Mouse (Mus musculus): ENCODE data around the gene Lztr1. TPM values are rescaled to one million over a fixed set of nuclear protein-coding genes. Genes with fewer than 3 reads are reported as not detected.
A peak's percentile ranks its signal among the peaks of the same experiment; 100 is the strongest.
"Not testable (repeated sequence)": the region's sequence is repeated elsewhere in the genome, so short reads cannot be mapped to it uniquely, and the experiment has no call there.

The Lztr1 gene
- total RNA-seq, 2 experiments from 2014 or later = 27.1 to 39.5 TPM

DNA sequence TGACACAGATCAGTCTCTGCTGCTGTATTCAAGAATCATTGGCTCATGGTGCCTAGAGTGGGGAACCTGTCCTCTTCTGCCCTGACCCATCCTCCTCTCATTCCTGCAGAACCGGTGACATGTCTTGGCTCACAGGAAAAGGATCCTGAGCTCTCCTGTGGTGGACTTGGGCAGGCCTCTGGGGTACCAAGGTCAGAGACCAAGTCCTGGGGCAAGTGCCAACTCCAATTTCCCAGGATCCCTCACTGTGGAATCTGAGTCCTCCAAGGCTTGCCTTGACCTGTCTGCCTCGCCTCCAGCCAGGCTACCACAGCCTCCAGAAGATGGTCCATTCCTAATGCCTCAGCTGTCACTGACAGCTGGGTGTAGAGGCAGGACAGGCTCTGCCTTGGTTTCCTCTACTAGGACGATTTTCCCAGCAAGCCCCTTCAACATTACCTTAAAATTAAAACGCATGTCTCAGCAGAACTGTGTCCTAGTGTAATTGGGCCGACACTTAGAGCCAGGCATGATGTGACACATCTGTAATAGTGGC lies 1.4 kb upstream of the Lztr1 start:
- no peak for DNase-seq

DNA sequence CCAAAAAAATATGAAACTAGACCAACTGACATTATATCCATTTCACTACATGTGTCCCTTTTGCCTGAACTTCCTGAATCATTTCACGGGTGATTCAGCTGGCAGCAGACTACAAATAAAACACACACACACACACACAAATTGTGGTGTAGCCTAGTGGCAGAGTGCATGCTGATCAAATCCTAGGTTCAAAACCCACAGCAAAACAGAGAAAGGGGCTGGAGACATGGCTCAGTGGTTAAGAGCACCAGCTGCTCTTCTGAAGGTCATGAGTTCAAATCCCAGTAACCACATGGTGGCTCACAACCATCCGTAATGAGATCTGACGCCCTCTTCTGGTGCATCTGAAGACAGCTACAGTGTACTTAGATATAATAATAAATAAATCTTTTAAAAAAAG lies 457 bp upstream of the Lztr1 start:
- DNase-seq = not testable (repeated sequence)

DNA sequence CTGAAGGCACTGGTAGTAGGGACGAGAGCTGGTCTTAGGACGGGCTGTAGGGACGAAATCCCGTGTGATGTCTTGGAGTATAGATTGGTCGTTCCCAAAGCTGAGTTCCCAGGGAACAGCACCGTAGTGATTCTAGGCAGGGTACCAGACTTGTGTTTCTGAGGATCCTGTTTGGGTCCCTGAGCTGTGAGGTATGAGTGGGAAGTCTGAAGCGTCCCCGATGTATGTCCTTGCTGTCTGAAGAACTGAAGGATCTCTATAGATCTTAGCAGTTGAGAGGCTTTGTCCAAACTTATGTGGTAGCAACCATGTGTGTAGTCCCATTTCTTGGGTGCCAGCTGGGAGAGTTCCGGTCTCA lies 731 bp downstream of the Lztr1 start:
- DNase-seq = no peak

DNA sequence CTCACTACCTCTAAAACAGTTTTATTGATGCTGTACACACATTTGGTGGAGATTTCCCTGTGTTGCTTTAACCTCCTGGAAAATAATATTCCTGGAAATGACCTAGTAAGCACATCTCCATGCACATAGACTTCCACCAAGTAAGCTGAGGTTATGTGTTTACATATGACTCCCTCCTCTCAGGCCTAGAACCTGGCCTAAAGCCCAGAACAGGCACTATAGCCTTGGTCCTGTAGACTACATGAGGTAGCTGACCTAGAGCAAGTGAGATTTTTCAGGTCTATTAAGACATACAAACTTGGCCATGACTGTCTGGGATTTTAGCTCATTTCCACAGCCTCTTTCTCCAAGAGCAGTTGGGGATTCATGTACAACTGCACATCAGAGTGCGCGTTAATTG lies 1.7 kb downstream of the Lztr1 start:
- DNase-seq = no peak

DNA sequence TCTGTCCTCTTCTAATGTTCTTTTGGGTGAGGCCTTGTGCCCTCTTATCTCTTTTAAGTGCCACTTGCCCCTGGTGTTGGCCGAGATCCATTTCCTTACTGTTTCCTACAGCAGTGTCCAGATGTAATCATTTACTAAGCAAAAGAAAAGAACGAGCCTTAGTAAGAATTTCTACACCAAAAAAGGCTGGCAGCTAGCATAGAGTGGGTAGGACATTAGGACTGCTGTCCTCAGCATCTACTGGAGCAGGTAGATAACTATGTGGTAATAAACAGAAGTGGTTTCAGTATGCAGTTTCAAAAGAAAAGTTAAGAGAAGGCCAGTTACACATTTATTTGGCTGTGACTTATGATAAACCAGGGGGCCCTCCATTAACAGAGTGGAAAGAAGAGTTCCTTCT lies 2.2 kb downstream of the Lztr1 start:
- DNase-seq = no peak

DNA sequence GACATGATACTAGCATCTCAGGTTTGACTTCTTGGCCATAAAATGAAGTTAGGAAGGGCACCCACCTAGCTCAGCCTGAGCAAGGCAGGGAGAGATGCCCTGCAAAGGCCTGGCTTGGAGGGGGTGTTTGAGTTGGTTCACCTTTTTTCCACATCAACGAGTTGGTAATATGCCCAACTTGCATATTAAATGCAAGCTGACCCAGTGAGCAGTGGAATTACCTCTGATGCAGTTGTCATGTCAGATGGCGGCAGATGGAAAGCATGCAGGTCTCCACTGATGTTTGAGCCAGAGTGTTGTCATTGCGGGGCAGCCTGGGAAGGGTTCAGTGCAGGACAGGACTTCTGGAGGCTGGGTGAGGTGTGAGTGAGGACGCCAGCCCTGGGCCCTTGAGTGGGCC lies 2.9 kb downstream of the Lztr1 start:
- no peak for DNase-seq

DNA sequence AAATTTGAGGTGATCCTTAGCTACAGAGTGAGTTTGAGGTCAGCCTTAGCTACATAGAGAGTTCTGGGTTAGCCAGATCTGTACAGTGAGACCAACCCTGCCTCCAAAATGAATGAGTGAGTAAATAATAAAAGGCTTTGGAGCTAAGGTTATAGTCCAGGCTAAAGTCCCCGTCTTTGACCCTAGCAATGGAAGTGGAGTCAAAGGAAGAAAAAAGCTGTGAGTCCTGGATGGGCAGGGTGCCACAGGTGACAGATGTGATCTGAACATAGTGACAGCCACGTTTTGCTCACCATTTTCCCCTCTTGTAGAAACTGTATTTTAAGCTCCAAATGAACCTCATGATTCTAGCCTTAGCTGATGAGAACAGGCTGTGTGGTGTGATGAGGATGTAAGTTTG lies 10.4 kb downstream of the Lztr1 start:
- no peak for DNase-seq

DNA sequence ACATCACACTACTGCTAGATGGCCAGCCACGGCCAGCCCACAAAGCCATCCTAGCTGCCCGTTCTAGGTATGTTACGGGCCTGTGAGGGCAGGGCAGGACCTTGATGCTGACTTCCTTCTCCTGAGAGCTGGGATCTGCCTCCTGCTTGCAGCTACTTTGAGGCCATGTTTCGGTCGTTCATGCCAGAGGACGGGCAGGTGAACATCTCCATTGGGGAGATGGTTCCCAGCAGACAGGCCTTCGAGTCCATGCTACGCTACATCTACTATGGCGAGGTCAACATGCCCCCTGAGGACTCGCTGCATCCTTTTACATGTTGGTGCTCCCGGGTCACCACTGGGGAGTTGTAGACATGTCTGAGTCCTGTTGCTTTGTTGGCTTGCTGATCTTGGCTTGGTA lies 15.7 kb downstream of the Lztr1 start:
- DNase-seq = no peak

DNA sequence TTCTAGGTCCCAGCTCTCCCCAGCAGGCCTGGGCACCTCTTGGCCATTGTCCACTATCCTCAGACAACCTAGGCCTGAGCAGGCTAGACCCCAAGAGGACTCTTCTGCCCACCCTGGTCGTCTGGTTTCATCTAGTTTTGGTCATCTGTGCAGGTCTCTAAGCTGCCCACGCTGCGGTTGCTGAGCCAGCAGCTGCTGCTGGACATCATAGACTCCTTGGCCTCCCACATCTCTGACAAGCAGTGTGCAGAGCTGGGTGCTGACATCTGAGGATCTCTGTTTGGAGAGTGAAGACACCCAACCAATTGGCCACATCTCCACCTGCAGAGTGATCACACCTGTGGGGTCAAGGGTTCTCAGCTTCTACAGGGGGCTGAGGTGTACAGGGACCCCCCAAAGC lies 17.0 kb downstream of the Lztr1 start:
- DNase-seq = no peak

DNA sequence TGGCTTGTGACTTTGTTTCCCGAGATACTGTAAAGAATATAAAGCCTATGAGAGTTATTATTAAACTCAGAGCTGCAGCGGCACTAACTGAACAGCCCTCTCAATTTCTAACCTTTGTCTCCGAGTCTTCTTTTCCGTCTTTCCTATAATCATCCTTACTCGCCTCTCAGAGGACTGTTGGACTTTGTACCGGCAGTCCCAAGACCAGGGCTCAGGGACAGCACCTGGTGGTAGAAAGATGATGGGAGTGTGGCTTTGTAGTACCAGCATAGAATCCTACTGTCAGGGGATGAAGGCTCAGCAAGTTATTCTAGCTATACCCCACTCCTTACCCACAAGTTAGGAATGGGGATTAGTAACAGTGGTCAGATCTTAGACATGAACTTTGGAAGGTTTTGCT lies 17.7 kb downstream of the Lztr1 start:
- DNase-seq = no peak

DNA sequence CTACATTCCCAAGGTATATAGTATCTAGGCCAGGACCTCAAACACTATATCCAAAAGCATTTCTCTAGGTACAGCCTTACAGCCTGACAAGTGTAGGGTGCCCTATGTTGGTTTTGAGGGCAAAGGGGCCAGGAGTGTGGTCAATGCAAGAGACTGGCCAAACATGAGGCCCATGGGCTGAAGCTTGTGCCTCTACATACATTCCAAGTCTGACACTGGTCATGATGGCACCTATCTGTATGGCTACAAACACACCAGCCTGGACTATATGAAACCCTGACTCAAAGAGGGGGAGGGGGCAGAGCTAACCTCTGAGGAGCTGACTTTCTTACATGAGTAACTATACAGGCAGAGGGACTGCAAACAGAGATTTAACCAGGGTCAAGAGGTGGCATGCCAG lies 19.1 kb downstream of the Lztr1 start:
- DNase-seq = no peak

DNA sequence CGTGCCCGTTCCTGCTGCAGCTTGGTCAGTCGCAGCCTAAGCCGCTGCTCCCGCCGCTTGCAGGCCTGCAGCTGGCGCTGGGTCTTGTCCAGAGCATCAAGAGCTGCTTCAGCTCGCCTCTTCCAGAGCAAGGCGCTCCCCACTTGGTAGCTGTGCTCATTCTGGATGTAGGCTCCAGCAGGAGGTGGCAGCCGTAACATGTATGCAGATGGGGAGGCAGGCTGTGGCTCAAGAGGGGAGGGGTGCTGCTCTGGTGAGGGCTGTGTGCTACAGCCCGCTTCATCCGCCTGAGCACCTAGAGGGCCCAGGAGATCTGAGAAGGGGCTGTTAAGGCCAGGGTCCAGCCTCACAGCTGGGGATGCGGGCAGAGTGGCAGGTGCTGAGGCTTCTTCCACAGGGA lies 19.8 kb downstream of the Lztr1 start:
- no peak for DNase-seq

DNA sequence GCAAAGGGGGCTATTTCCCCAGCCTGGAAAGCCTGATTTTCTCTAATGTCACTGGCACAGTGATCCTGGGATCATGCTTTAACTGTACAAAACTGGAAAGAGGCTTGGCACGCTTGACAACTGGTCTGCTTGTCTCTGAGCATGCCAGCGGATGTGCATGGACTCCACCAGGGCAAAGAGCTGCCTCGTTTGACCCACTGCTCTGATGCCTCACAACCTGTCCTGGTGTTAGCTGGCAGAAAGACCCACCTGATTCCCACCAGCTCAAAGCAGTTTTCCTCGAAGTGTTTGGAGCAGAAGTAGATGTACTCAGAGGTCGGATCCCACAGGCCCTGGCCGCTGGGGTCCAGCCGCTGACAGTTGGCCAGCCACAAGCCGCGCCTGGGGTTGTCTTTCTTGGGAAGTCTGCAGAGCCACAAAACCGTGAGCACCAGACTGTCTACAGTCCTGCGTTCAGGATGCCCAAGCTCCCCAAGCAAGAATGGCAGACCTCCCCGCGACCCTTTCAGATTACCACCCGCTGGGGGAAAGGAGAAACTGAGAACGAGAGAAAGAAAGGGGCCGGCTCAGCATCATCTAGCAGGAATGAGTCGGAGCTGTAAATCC lies 21.6 kb downstream of the Lztr1 start:
- DNase-seq = peak; percentile 26

DNA sequence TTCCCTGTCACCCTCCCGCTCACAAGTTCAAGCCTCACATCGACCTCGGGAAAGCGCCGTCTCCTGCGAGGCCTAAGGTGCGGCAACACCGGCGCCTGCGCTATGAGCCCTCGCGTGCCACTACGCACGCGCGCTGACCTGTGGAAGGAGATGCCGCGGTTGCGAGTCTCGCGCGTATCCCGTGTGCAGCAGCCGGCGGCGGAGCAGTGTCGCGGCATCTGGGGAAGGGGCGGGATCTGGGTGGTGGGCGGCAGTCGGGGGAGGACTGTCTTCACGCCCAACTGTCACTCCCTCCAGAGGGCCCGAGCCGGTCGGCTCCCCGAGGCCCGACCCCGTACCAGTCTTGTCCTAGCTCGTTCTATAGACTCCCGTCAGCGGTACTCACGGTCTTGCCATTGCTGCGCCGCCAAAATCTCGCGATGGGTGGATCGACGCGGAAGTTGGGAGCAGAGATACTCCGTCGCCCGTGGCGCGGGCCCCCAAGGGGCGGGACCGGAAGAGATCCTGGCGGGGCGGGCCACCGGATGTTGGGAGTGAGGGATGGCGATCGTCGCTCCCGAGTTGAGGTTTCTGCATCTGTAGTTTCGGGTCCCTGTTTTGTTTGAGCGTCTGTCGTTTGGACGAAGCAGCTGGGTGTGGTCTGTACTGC lies 22.3 kb downstream of the Lztr1 start, which contains the start of gene Thap7:
TSS of gene Thap7 (minus strand) at position 497 of the 649 bp plus-strand sequence.
- DNase-seq = peak; percentile 98

DNA sequence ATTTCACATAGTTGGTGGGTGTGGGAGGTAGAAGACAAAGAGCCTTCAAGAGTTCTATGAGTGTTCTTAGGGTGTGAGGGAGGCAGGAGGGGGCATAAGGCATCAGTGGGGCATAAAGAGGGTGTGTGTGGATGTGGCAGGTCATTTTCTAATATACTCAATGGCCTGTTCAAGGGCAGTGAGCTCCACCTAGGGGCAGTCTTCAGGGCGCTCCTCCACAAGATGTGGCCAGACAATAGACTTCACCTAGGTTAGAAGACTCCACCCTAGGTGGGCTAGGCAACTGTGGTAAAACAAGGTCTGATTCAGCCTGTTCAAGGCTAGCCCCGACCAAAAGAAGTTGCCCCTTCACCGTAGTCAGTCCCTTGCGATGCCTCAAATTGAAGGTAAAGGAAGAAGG lies 23.8 kb downstream of the Lztr1 start:
- no peak for DNase-seq

DNA sequence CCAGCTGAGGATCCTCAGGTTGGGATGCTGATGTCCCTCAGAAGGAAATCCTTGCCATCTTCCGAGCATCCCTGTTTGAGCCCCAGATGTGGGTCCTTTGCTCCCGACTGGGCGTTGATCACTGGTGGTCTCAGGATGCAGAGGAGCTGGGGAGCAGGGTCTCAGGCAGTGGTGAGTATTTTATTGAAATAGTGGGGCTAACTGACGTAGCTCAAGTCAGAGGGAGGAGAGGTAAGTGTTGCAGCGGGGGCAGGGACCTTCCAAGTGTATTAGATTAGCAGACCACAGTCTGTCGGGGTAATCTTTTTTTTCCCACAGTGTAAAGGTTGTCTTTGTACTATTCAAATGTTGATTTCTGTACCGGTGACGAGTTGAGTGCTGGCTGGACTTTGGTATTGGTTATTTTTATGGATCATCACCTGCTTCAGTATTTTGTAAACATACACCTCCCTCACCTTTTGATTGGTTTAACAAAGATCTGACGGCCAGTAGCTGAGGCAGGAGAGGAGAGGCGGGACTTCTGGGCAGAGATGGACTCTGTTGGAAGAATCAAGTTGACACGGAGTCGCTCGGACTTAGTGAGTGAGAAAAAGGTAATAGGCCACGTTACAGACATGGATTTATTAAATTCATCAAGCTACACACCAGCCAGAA lies 24.3 kb downstream of the Lztr1 start:
- DNase-seq = no peak

DNA sequence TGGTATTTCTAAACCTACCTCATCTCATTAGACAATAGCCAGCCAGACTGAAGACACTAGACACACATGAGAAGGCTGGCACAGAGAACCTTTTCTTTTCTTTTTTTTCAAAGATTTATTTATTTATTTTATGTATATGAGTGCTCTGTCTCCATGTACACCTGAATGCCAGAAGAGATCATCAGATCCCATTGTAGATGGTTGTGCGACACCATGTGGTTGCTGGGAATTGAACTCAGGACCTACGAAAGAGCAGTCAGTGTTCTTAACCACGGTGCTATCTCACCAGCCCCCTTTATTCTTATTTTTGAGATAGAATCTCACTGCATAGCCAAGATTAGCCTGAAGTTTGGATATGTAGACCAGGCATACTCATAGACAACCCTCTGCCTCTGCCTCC lies 28.1 kb downstream of the Lztr1 start:
- DNase-seq = no peak

DNA sequence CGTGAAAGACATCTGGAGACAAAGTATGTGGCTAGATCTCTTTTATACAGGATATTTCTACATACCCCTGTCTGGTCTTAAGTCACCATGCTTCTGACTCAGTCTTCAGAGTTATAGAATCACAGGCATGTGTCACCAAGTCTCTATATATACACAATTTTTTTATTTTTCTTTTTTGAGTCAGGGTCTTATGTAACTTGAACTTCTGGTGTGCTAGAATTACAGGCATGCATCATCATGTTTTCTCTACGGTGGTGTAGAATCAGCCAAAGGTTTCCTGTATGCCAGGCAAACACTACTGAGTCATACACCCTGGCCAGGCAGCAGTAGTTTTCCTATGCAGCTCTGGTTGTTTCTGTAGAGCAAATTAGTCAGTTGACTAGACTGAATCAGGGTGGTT lies 34.1 kb downstream of the Lztr1 start:
- DNase-seq = no peak

DNA sequence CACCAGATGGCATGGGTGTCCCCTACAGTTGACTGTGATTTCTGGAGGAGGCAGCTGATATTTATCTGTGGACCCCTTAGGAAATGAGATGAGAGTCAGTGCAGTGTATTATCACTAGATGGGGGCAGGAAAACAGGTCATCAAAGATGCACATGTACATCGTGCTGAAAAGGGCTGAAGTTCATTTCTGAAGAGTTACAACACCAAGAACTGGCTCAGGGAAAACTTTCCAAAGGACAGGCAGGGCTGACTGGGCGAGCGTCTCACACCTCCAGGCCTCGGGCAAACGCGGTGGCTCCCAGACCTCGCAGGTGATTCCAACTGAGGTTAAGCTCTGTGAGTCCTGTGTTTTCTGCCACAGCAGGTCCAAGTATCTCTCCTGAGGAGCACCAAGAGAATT lies 44.3 kb downstream of the Lztr1 start:
- DNase-seq = no peak

DNA sequence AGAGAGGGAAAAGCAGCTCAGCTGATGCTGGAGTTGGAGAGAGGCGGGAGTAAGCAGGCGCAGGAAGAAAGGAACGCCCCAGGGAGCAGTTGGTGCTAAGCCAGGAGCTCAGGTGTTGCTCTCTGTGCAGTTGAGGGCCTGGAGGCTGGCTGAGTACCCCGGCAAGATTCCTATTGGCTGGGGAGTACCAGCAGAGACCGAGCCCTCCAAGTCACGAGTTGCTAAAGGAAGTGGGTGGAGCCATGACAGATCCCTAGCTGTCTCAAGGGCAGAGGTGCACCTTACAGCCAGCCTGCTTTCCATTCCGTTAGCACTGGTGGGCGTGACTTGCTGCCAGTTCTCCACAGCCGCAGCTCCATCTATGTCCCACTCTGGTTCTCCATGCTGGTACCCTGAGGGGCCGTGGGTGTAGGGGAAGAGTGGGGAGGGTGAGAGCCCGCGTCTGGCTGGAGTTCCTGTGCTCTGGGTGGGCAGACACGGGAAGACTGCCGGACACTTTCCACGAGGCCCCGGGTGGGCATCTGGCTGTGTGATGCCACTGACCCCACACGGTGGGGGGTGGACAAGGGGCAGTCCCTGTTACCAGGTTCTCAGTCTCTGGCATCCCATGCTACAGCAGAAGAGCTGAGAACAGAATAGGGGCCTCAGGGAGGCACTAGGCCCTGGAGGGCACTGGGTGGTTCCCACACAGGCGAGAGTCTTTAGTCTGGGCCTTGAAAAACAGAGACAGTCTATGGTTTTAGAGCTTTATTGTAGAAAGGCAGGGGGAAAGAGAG lies 45.6 kb downstream of the Lztr1 start:
- DNase-seq = no peak

DNA sequence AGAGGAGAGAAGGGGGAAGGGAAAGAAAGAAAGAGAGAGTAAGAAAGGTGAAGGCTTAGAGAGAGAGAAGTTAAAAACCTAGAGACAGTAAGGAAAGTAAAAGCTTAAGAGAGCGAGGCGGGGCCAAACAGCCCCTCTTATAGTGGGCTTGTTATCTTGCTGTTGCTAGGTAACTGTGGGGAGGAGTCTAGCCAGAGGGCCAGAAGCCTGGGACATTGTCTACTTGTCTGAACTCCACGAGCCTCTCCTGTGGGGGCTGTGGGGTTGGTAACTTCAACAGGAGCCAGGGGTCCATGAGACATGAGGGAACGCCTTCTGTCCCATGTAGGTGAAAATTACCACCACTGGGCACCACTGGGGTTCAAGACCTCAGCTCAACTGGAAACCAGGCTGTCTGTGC lies 46.2 kb downstream of the Lztr1 start:
- not testable (repeated sequence) for DNase-seq

DNA sequence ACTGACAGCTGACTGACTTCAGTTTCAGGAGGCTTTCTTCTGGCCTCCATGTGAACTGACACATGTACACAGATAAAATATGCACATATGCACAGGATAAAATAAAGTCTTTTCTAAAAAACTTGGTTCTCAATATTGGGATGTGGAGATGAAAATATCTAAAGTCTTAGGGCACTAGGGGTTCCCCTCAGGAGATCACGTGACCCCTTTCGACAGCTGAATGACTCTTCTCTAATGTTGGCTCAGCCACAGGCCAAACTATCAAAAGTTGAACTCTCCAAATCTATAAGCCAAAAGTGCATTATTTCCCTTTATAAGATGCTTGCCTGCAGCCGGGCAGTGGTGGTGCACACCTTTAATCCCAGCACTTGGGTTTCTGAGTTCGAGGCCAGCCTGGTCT lies 47.7 kb downstream of the Lztr1 start:
- DNase-seq = no peak

DNA sequence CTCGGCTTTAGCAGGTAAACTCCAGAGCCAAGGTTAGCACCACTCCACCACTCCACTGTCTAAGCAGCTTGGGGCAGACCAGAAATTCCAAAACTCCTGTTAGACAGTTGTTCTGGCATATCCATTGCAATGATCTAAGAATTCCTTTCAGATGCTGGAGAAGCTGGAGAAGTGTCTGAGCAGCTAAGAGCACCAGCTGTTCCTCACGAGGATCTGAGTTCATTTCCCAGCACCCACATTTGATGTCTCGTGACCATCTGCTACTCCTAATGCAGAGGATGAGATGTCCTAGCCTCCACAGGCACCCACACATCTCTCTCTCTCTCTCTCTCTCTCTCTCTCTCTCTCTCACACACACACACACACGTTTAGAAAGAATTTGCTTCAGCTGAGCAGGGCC lies 48.4 kb downstream of the Lztr1 start:
- no peak for DNase-seq

Data from gastrocnemius, postnatal 10 days (tissue).